Mouse (Mus musculus): Measurements from ENCODE around the gene Pgs1. TPM values are rescaled to one million over a fixed set of nuclear protein-coding genes. Genes with fewer than 3 reads are reported as not detected.
A peak's percentile ranks its signal among the peaks of the same experiment; 100 is the strongest.

The Pgs1 gene
- polyA plus RNA-seq, 1 experiment from 2014 or later, result 62.5 TPM

- Histone ChIP-seq H3K4me2 (no peak overlapping the region), H3K9ac (no peak overlapping the region), H3K9me3 (no peaks in the 10 kb centered on the region), H3K27me3 (replicated peaks) (no peaks in the 10 kb centered on the region), H3K4me1 (no peaks in the 10 kb centered on the region), H3K27ac (no peak overlapping the region), H3K36me3 (replicated peaks) (peaks cover 6% of the 10 kb centered on the region), H3K4me3 (no peak overlapping the region)
- no peak for ATAC-seq (replicated peaks)
- 86% methylated on average over 8 of the region's 8 CpGs for WGBS
Measured at GRCm38 (mm10) chr11:118015381-118016145, 29.5 kb downstream of the Pgs1 start.

- Histone ChIP-seq H3K4me3 (no peak overlapping the region), H3K4me2 (no peak overlapping the region), H3K9ac (no peak overlapping the region), H3K27ac (no peak overlapping the region), H3K4me1 (no peaks in the 10 kb centered on the region), H3K9me3 (no peaks in the 10 kb centered on the region), H3K36me3 (replicated peaks) (peaks cover 9% of the 10 kb centered on the region), H3K27me3 (replicated peaks) (no peaks in the 10 kb centered on the region)
- no peak for ATAC-seq (replicated peaks)
- 91% methylated on average over 4 of the region's 4 CpGs for WGBS
Measured at GRCm38 (mm10) chr11:118018328-118018727, 32.2 kb downstream of the Pgs1 start.

- H3K9me3 ChIP-seq, result no peaks in the 10 kb centered on the region
- no peak overlapping the region for H3K9ac ChIP-seq
- H3K4me2 ChIP-seq, result no peak overlapping the region
- H3K4me1 ChIP-seq, result no peaks in the 10 kb centered on the region
- WGBS, result 60% methylated on average over 1 of the region's 1 CpGs
- 0 out of 2 replicates have a peak, but pooled peaks have one; percentile 45 for ATAC-seq (replicated peaks)
- H3K4me3 ChIP-seq, result no peak overlapping the region
- H3K27me3 ChIP-seq (replicated peaks), result no peaks in the 10 kb centered on the region
- no peak overlapping the region for H3K27ac ChIP-seq
- H3K36me3 ChIP-seq (replicated peaks), result peaks cover 9% of the 10 kb centered on the region
Measured at GRCm38 (mm10) chr11:118021806-118022205, 35.7 kb downstream of the Pgs1 start.

GRCm38 (mm10) chr11:118023475-118023874 lies 37.4 kb downstream of the Pgs1 start:
- no peak overlapping the region for H3K27ac ChIP-seq
- no peak for ATAC-seq (replicated peaks)
- 91% methylated on average over 7 of the region's 7 CpGs for WGBS
- no peak overlapping the region for H3K4me3 ChIP-seq
- no peaks in the 10 kb centered on the region for H3K9me3 ChIP-seq
- H3K4me1 ChIP-seq, result no peaks in the 10 kb centered on the region
- H3K9ac ChIP-seq, result no peak overlapping the region
- H3K27me3 ChIP-seq (replicated peaks), result no peaks in the 10 kb centered on the region
- H3K4me2 ChIP-seq, result no peak overlapping the region
- H3K36me3 ChIP-seq (replicated peaks), result peaks cover 13% of the 10 kb centered on the region

- H3K4me1 ChIP-seq, result no peaks in the 10 kb centered on the region
- H3K4me2 ChIP-seq, result no peak overlapping the region
- no peak overlapping the region for H3K4me3 ChIP-seq
- H3K27ac ChIP-seq, result no peak overlapping the region
- WGBS, result 80% methylated on average over 2 of the region's 2 CpGs
- H3K27me3 ChIP-seq (replicated peaks), result no peaks in the 10 kb centered on the region
- no peak for ATAC-seq (replicated peaks)
- peaks cover 13% of the 10 kb centered on the region; the same call in 1 of the 2 replicates for H3K36me3 ChIP-seq (replicated peaks)
- H3K9me3 ChIP-seq, result no peaks in the 10 kb centered on the region
- H3K9ac ChIP-seq, result no peak overlapping the region
Measured at GRCm38 (mm10) chr11:118024111-118024510, 38.0 kb downstream of the Pgs1 start.

- no peak overlapping the region for H3K9ac ChIP-seq
- 93% methylated on average over 6 of the region's 6 CpGs for WGBS
- H3K27me3 ChIP-seq (replicated peaks), result no peaks in the 10 kb centered on the region
- H3K36me3 ChIP-seq (replicated peaks), result 0 out of 2 replicates have a peak, but pooled peaks cover 4% of the 10 kb centered on the region
- H3K4me1 ChIP-seq, result no peaks in the 10 kb centered on the region
- no peak overlapping the region for H3K27ac ChIP-seq
- no peak overlapping the region for H3K4me2 ChIP-seq
- no peak overlapping the region for H3K4me3 ChIP-seq
- no peaks in the 10 kb centered on the region for H3K9me3 ChIP-seq
- no peak for ATAC-seq (replicated peaks)
Measured at GRCm38 (mm10) chr11:118029170-118029569, 43.1 kb downstream of the Pgs1 start.

- Histone ChIP-seq H3K27me3 (replicated peaks) (no peaks in the 10 kb centered on the region), H3K4me2 (no peak overlapping the region), H3K36me3 (replicated peaks) (0 out of 2 replicates have a peak, but pooled peaks cover 4% of the 10 kb centered on the region), H3K9me3 (no peaks in the 10 kb centered on the region), H3K4me3 (no peak overlapping the region), H3K4me1 (no peaks in the 10 kb centered on the region), H3K9ac (no peak overlapping the region), H3K27ac (no peak overlapping the region)
- ATAC-seq (replicated peaks), result no peak
- 96% methylated on average over 9 of the region's 9 CpGs for WGBS
Measured at GRCm38 (mm10) chr11:118031134-118031533, 45.0 kb downstream of the Pgs1 start.

GRCm38 (mm10) chr11:118034395-118034794 lies 48.3 kb downstream of the Pgs1 start:
- H3K4me2 ChIP-seq, result no peak overlapping the region
- ATAC-seq (replicated peaks), result no peak
- no peaks in the 10 kb centered on the region for H3K4me1 ChIP-seq
- no peak overlapping the region for H3K9ac ChIP-seq
- no peaks in the 10 kb centered on the region for H3K27me3 ChIP-seq (replicated peaks)
- no peaks in the 10 kb centered on the region for H3K9me3 ChIP-seq
- 89% methylated on average over 13 of the region's 13 CpGs for WGBS
- no peak overlapping the region for H3K27ac ChIP-seq
- H3K36me3 ChIP-seq (replicated peaks), result no peaks in the 10 kb centered on the region
- no peak overlapping the region for H3K4me3 ChIP-seq

- H3K4me2 ChIP-seq, result no peak overlapping the region
- H3K27me3 ChIP-seq (replicated peaks), result no peaks in the 10 kb centered on the region
- ATAC-seq (replicated peaks), result no peak
- no peak overlapping the region for H3K9ac ChIP-seq
- no peaks in the 10 kb centered on the region for H3K9me3 ChIP-seq
- WGBS, result 86% methylated on average over 9 of the region's 9 CpGs
- no peak overlapping the region for H3K4me3 ChIP-seq
- no peaks in the 10 kb centered on the region for H3K36me3 ChIP-seq (replicated peaks)
- H3K4me1 ChIP-seq, result no peaks in the 10 kb centered on the region
- no peak overlapping the region for H3K27ac ChIP-seq
Measured at GRCm38 (mm10) chr11:118035068-118035467, 49.0 kb downstream of the Pgs1 start.

- H3K27ac ChIP-seq, result no peak overlapping the region
- 80% methylated on average over 9 of the region's 9 CpGs for WGBS
- no peaks in the 10 kb centered on the region for H3K9me3 ChIP-seq
- no peaks in the 10 kb centered on the region for H3K27me3 ChIP-seq (replicated peaks)
- no peak for ATAC-seq (replicated peaks)
- 0 out of 2 replicates have a peak, but pooled peaks cover 10% of the 10 kb centered on the region for H3K4me1 ChIP-seq
- no peaks in the 10 kb centered on the region for H3K36me3 ChIP-seq (replicated peaks)
- no peak overlapping the region for H3K4me2 ChIP-seq
- H3K4me3 ChIP-seq, result no peak overlapping the region
- H3K9ac ChIP-seq, result no peak overlapping the region
Measured at GRCm38 (mm10) chr11:118042791-118043190, 56.7 kb downstream of the Pgs1 start.

- ATAC-seq (replicated peaks), result 0 out of 2 replicates have a peak, but pooled peaks have one; percentile 33
Measured at GRCm38 (mm10) chr11:118043293-118043907, 57.3 kb downstream of the Pgs1 start.

GRCm38 (mm10) chr11:118049641-118050040 lies 63.5 kb downstream of the Pgs1 start:
- Histone ChIP-seq H3K9ac (no peak overlapping the region), H3K4me3 (no peak overlapping the region), H3K4me2 (no peak overlapping the region), H3K9me3 (no peaks in the 10 kb centered on the region), H3K36me3 (replicated peaks) (no peaks in the 10 kb centered on the region), H3K27me3 (replicated peaks) (no peaks in the 10 kb centered on the region), H3K27ac (no peak overlapping the region), H3K4me1 (no peaks in the 10 kb centered on the region)
- WGBS, result 32% methylated on average over 8 of the region's 8 CpGs
- no peak for ATAC-seq (replicated peaks)

More at GRCm38 (mm10) chr11:118043293-118043907, 57.3 kb downstream of the Pgs1 start:
- 57% methylated on average over 14 of the region's 14 CpGs for WGBS
- Histone ChIP-seq H3K36me3 (replicated peaks) (no peaks in the 10 kb centered on the region), H3K27ac (no peak overlapping the region), H3K4me2 (no peak overlapping the region), H3K9me3 (no peaks in the 10 kb centered on the region), H3K27me3 (replicated peaks) (no peaks in the 10 kb centered on the region), H3K4me1 (0 out of 2 replicates have a peak, but pooled peaks cover 10% of the 10 kb centered on the region), H3K9ac (no peak overlapping the region), H3K4me3 (no peak overlapping the region)

Measured in midbrain, embryonic 15.5 days (tissue).